Mouse (Mus musculus) stomach, embryonic 15.5 days (tissue): ENCODE data around the gene Usp49. TPM values are rescaled to one million over a fixed set of nuclear protein-coding genes. Genes with fewer than 3 reads are reported as not detected.
"Not testable (repeated sequence)": the region's sequence is repeated elsewhere in the genome, so short reads cannot be mapped to it uniquely, and the experiment has no call there.

Experiments used
- ATAC-seq: fragments of 200-750 bp; cut with Nextera tagmentation; 2 replicates; pipeline ENCODE4 v1.8.0; 2017; ENCODE audit warnings: low read depth, moderate number of reproducible peaks, moderate TSS enrichment; ENCODE audit not compliant: insufficient read depth, low FRiP score
- H3K27ac ChIP-seq: fragments of 300-500 bp; sonication (generic); 2 replicates; pipeline ENCODE4 v1.5.1; 2015; ENCODE audit warnings: mild to moderate bottlenecking, inconsistent platforms
- H3K27me3 ChIP-seq: fragments of 300-500 bp; sonication (generic); replicated peaks from 2 replicates; pipeline ENCODE4 v1.6.1; 2015; ENCODE audit warnings: inconsistent platforms
- H3K36me3 ChIP-seq: fragments of 300-500 bp; sonication (generic); 2 replicates; pipeline ENCODE4 v1.6.1; 2015; ENCODE audit warnings: inconsistent platforms
- H3K4me1 ChIP-seq: fragments of 300-500 bp; sonication (generic); 2 replicates; pipeline ENCODE4 v1.6.1; 2015; ENCODE audit warnings: inconsistent platforms
- H3K4me2 ChIP-seq: fragments of 300-500 bp; sonication (generic); 2 replicates; pipeline ENCODE4 v1.6.1; 2015; ENCODE audit warnings: mild to moderate bottlenecking, inconsistent platforms
- H3K4me3 ChIP-seq: fragments of 300-500 bp; sonication (generic); replicated peaks from 2 replicates; pipeline ENCODE4 v1.5.1; 2015; ENCODE audit warnings: inconsistent platforms
- H3K9ac ChIP-seq: fragments of 300-500 bp; sonication (generic); 2 replicates; pipeline ENCODE4 v1.6.1; 2015; ENCODE audit warnings: inconsistent platforms
- H3K9me3 ChIP-seq: fragments of 300-500 bp; sonication (generic); 2 replicates; pipeline ENCODE4 v1.6.1; 2016; ENCODE audit warnings: inconsistent platforms
- WGBS: fragments of 180-500 bp; shearing (Covaris S2); methylation state at CpG from one replicate; pipeline ENCODE4 v1.1.7; 2015; 5-methylcytosine and 5-hydroxymethylcytosine counted together
- polyA plus RNA-seq: library from polyadenylated mRNA; unstranded; fragments of >200 nt; fragmentation: Nextera tagmentation; extraction: Ambion mirVana; gene quantifications from 2 replicates; pipeline ENCODE4 v1.2.1, GENCODE M21; 2015

Gene Usp49
- polyA plus RNA-seq, 1 experiment from 2014 or later, result 6.3 TPM

GRCm38 (mm10) chr17:47628851-47629676 lies 1.4 kb upstream of the Usp49 start:
- Histone ChIP-seq H3K4me2 (peak overlapping the region; percentile 98), H3K36me3 (peaks cover 2% of the 10 kb centered on the region; the same call in 1 of the 2 replicates), H3K9me3 (no peaks in the 10 kb centered on the region), H3K4me3 (peak overlapping the region; percentile 83), H3K4me1 (peaks cover 16% of the 10 kb centered on the region; the same call in 1 of the 2 replicates), H3K27ac (peak overlapping the region; percentile 96), H3K9ac (peak overlapping the region; percentile 71), H3K27me3 (no peaks in the 10 kb centered on the region)
- WGBS, result under 1% methylated on average over 61 of the region's 63 CpGs
- peak; percentile 91 for ATAC-seq

GRCm38 (mm10) chr17:47629717-47630677 lies 493 bp upstream of the Usp49 start:
- peak overlapping the region; percentile 83 for H3K4me3 ChIP-seq
- WGBS, result under 1% methylated on average over 42 of the region's 61 CpGs
- ATAC-seq, result peak; percentile 37
- H3K4me1 ChIP-seq, result peaks cover 16% of the 10 kb centered on the region; the same call in 1 of the 2 replicates
- no peaks in the 10 kb centered on the region for H3K9me3 ChIP-seq
- peak overlapping the region; percentile 71 for H3K9ac ChIP-seq
- peak overlapping the region; percentile 96 for H3K27ac ChIP-seq
- H3K36me3 ChIP-seq, result no peaks in the 10 kb centered on the region
- no peaks in the 10 kb centered on the region for H3K27me3 ChIP-seq
- peak overlapping the region; percentile 98 for H3K4me2 ChIP-seq

DNA sequence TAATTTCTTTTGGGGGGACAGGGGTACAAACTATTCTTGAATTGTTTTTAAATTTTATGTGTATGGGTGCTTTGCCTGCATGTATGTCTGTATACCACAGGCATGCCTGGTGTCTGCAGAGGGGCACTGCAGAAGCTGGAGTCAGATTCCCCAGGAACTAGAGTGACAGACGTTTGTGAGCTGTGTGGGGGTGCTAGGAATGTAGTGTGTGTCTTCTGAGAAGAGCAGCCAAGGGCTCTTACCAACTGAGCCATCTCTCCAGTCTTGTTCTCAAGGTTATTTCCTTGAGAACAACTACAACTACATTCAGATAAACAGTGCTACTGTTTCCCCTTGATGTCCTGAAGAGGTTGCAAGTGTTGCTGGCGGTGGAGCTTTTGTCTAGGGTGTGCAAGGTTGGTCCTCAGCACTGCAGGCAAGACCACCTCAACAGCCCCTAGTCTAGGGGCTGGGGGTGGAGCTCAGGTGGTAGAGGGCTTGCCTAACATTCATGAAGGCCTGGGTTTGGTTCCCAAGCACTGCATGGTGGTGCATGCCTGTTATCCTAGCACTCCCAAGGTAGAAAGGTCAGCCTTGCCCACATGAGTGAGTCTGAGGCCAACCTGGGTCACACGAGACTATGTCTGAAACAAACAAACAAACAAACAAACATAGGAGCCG lies 1.8 kb downstream of the Usp49 start:
- H3K9ac ChIP-seq, result no peak overlapping the region
- H3K4me2 ChIP-seq, result no peak overlapping the region

GRCm38 (mm10) chr17:47633999-47634770 lies 3.7 kb downstream of the Usp49 start:
- Histone ChIP-seq H3K27me3 (no peaks in the 10 kb centered on the region), H3K4me1 (peaks cover 16% of the 10 kb centered on the region; the same call in 1 of the 2 replicates), H3K9ac (no peak overlapping the region), H3K36me3 (no peaks in the 10 kb centered on the region), H3K9me3 (no peaks in the 10 kb centered on the region), H3K4me2 (no peak overlapping the region), H3K27ac (peak overlapping the region; percentile 40; the same call in 1 of the 2 replicates), H3K4me3 (no peak overlapping the region)
- WGBS, result 64% methylated on average over 7 of the region's 7 CpGs
- ATAC-seq, result no peak

More for the DNA sequence above, 1.8 kb downstream of the Usp49 start:
- Histone ChIP-seq H3K4me3 (no peak overlapping the region), H3K4me1 (peaks cover 16% of the 10 kb centered on the region; the same call in 1 of the 2 replicates), H3K27me3 (no peaks in the 10 kb centered on the region), H3K27ac (no peak overlapping the region), H3K9me3 (no peaks in the 10 kb centered on the region), H3K36me3 (no peaks in the 10 kb centered on the region)
- 61% methylated on average over 4 of the region's 4 CpGs for WGBS
- ATAC-seq, result no peak

- Histone ChIP-seq H3K27ac (no peak overlapping the region), H3K9me3 (no peaks in the 10 kb centered on the region), H3K4me3 (no peak overlapping the region), H3K4me2 (no peak overlapping the region), H3K9ac (no peak overlapping the region), H3K4me1 (no peaks in the 10 kb centered on the region), H3K36me3 (no peaks in the 10 kb centered on the region), H3K27me3 (no peaks in the 10 kb centered on the region)
- ATAC-seq, result no peak
- WGBS, result 80% methylated on average over 2 of the region's 2 CpGs
Measured at GRCm38 (mm10) chr17:47642992-47643391, 12.5 kb downstream of the Usp49 start.

DNA sequence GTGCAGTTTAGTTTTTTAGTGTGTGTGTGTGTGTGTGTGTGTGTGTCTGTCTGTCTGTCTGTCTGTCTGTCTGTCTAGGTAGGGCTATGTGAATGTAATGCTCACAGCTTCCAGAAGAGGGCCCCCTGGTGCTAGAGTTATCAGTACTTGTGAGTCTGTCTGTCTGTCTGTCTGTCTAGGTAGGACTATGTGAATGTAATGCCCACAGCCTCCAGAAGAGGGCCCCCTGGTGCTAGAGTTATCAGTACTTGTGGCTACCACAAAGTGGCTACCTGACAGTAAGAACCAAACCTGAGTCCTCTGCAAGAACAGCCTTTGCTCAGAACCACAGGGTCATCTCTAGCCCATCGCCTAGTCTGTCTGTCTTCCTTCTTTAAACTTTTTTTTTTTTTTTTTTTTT lies 16.2 kb downstream of the Usp49 start:
- ATAC-seq, result no peak
- Histone ChIP-seq H3K9me3 (no peaks in the 10 kb centered on the region), H3K4me3 (no peak overlapping the region), H3K27ac (no peak overlapping the region), H3K4me2 (no peak overlapping the region), H3K4me1 (no peaks in the 10 kb centered on the region), H3K27me3 (no peaks in the 10 kb centered on the region), H3K36me3 (no peaks in the 10 kb centered on the region), H3K9ac (no peak overlapping the region)
- WGBS, result 86% methylated on average over 1 of the region's 1 CpGs

GRCm38 (mm10) chr17:47648966-47649365 lies 18.5 kb downstream of the Usp49 start:
- 64% methylated on average over 4 of the region's 4 CpGs for WGBS
- no peaks in the 10 kb centered on the region for H3K9me3 ChIP-seq
- H3K36me3 ChIP-seq, result no peaks in the 10 kb centered on the region
- ATAC-seq, result no peak
- no peaks in the 10 kb centered on the region for H3K4me1 ChIP-seq
- H3K27me3 ChIP-seq, result no peaks in the 10 kb centered on the region
- no peak overlapping the region for H3K4me3 ChIP-seq
- no peak overlapping the region for H3K4me2 ChIP-seq
- H3K27ac ChIP-seq, result no peak overlapping the region
- H3K9ac ChIP-seq, result no peak overlapping the region

DNA sequence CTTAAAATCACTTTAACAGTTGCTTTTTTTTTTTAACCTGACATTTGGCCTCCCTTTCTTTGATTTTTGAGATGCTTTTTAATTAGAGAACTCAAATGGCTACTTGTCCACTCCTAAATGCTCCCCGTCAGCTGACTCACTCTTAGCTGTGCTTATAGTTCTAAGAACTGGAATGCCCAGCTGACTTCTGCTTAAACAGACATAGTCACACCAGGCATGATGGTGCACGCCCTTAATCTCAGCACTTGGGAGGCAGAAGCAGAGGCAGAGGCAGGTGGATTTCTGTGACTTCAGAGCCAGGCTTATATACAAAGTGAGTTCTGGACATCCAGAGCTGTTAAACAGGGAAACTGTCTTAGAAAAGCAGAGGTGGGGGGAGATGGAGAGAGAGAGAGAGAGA lies 21.5 kb downstream of the Usp49 start:
- Histone ChIP-seq H3K27me3 (no peaks in the 10 kb centered on the region), H3K36me3 (no peaks in the 10 kb centered on the region), H3K4me3 (no peak overlapping the region), H3K4me2 (no peak overlapping the region), H3K9me3 (no peaks in the 10 kb centered on the region), H3K27ac (no peak overlapping the region), H3K9ac (no peak overlapping the region), H3K4me1 (no peaks in the 10 kb centered on the region)
- WGBS, result 80% methylated on average over 2 of the region's 2 CpGs
- no peak for ATAC-seq

DNA sequence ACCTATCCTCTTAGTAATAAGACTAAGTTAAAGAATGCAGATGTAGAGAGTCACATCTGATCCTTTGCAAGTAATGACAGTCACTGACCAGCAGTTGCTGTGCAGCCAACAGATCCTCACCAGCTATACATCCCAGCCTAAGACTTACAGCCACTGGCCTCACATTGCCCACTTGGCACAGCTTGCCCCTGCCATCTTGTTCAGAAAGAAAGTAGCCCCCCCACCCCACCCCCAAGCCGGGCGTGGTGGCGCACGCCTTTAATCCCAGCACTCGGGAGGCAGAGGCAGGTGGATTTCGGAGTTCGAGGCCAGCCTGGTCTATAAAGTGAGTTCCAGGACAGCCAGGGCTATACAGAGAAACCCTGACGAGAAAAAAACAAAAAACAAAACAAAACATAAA lies 23.9 kb downstream of the Usp49 start:
- not testable (repeated sequence) for H3K4me3 ChIP-seq, ATAC-seq, H3K9me3 ChIP-seq, H3K36me3 ChIP-seq, H3K27me3 ChIP-seq, H3K4me2 ChIP-seq, H3K4me1 ChIP-seq, H3K27ac ChIP-seq, H3K9ac ChIP-seq
- WGBS, result 93% methylated on average over 8 of the region's 8 CpGs

DNA sequence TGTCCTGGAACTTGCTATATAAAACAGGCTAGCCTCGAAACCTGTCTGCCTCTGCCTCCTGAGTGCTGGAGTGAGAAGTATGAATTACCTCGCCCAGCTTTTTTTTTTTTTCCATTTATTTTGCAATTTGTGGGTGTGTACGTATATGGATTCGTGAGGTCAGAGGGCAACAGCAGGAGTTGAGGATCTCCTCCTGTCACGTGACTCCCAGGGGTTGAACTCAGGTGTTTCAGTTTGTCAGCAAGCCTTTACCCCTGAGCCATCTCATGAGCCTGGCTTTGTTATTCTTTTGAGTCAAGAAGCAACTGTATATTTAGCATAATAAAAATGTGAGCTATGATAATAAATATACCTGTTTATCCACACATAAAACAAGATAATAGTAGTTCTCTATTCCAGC lies 25.2 kb downstream of the Usp49 start:
- WGBS, result 72% methylated on average over 5 of the region's 5 CpGs
- H3K27me3 ChIP-seq, result no peaks in the 10 kb centered on the region
- no peaks in the 10 kb centered on the region for H3K4me1 ChIP-seq
- no peak overlapping the region for H3K9ac ChIP-seq
- no peak for ATAC-seq
- H3K4me3 ChIP-seq, result no peak overlapping the region
- H3K27ac ChIP-seq, result no peak overlapping the region
- no peaks in the 10 kb centered on the region for H3K9me3 ChIP-seq
- no peaks in the 10 kb centered on the region for H3K36me3 ChIP-seq
- H3K4me2 ChIP-seq, result no peak overlapping the region

DNA sequence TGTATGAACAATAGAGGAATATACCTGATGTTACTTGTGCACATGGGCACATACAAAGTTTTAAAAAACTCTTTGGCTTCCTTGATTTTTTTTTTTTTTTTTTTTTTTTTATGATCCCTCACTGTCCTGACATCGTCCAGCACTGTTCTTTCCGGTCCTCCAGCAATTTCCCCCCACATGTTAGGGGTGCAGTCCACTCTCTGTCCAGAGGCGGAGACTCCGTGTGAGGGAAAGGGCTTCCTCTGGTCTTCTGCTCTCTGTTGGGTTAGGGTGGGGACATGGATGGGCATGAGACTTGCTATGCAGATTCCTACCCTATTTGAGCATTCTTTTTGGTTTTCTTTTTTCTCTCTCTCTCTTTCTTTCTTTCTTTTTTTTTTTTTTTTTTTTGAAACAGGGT lies 27.4 kb downstream of the Usp49 start:
- no peak overlapping the region for H3K4me3 ChIP-seq
- H3K36me3 ChIP-seq, result no peaks in the 10 kb centered on the region
- no peaks in the 10 kb centered on the region for H3K4me1 ChIP-seq
- H3K27me3 ChIP-seq, result no peaks in the 10 kb centered on the region
- 69% methylated on average over 4 of the region's 4 CpGs for WGBS
- no peaks in the 10 kb centered on the region for H3K9me3 ChIP-seq
- no peak overlapping the region for H3K9ac ChIP-seq
- H3K27ac ChIP-seq, result no peak overlapping the region
- no peak for ATAC-seq
- no peak overlapping the region for H3K4me2 ChIP-seq
